Mouse (Mus musculus) liver, postnatal 0 days (tissue): ENCODE measurements around the gene Actl9.

ENCODE experiments used
- CTCF ChIP-seq: sonication (generic); IDR thresholded peaks from 2 replicates; pipeline ENCODE4 v1.5.1; 2016; ENCODE audit warnings: antibody characterized with exemption, low read depth
- EP300 ChIP-seq: IDR thresholded peaks from 2 replicates; pipeline ENCODE4 v1.6.1; 2016; ENCODE audit warnings: antibody characterized with exemption, low read depth, mild to moderate bottlenecking

DNA sequence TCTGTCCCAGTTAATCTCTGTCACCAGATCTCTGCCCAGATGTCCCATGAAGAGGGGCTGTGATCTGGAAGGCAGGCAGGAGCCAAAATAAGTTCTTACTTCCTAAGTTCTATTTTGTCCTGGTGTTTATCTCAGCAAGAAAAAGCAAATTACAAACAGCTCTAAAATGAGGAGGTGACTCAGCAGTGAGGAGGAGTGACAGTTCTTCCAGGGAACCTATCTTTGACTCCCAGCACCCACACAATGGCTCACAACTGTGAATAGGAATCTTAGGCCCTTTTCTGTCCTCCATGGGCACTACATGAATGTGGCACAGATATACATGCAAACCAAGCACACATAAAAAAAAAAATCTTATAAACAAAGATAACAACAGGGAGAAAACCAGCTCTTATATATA is 47.0 kb upstream of the Actl9 start:
- TF ChIP-seq CTCF (no peak), EP300 (no peak)
